Mouse (Mus musculus): Measurements from ENCODE around the gene Ppard.
A peak's percentile ranks its signal among the peaks of the same experiment; 100 is the strongest.
"Not testable (repeated sequence)": the region's sequence is repeated elsewhere in the genome, so short reads cannot be mapped to it uniquely, and the experiment has no call there.

The Ppard gene

DNA sequence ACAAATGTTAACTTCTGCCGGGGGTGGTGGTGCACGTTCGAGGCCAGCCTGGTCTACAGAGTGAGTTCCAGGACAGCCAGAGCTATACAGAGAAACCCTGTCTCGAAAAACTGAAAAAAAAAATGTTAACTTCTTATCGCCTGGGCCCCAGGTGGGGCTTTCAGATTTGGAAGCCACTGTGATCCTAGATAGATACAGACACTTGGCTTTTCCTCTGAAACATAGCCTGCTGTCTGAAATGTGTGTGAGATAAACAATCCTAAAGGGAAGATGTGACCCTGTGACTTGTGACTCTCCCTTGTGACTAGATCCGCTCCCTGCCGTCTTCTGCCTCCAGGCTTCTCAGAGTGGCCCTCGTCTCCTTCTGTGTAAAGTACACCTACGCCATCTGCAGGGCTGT, 85.2 kb downstream of the Ppard start:
- DNase-seq: no peak

DNA sequence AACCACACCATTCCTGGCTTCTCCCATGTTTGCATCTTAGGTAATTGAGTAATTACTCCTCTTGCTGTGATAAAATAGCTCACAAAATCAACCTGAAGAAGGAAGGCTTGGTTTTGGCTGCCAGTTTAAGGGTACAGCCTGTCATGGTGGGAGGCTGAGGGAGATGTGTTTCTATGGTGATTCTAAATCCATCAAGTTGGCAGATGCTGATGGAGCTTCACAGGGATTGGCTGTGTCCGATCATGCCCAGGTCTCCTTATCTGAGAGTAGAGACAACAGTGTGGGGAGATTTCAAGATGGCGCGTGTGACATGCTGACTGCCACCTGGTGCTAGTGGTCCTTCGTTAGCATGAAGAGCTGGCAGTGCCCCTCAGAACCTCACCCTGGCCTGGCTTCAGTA, 89.2 kb downstream of the Ppard start:
- DNase-seq: no peak

DNA sequence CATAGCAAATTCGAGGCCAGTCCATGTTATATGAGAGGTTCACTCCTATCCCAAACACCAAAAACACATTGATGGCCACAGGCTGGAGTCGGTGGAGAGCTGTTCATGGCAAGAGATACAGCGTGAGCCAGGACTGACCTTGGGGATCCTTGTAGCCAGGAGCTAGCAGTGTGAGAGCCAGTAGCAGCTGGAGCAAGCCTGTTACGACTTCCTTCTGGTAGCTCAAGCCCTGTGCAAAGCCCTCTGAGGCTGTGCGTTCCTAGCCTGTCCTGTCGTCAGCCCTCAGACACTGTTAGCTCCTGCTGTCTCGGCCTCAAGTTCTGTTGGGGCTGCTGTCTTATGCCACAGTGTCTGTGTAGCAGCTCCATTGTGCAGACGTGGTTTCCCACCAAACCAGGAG, 91.3 kb downstream of the Ppard start:
- DNase-seq: no peak

DNA sequence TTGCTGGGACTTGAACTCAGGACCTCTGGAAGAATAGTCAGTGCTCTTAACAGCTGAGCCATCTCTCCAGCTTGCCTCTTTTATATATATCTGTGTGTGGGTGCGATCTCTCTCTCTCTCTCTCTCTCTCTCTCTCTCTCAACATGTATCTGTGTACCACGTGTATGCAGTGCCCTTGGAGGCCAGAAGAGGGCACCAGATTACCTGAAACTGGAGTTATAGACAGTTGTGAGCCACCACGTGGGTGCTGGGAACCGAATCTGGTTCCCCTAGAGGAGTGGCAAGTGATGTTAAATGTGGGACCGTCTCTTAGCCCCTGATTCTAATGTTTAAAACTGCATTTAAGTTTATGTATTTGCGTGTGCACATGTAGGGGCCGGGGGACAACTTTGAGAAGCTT, 91.9 kb downstream of the Ppard start:
- not testable (repeated sequence) for DNase-seq

DNA sequence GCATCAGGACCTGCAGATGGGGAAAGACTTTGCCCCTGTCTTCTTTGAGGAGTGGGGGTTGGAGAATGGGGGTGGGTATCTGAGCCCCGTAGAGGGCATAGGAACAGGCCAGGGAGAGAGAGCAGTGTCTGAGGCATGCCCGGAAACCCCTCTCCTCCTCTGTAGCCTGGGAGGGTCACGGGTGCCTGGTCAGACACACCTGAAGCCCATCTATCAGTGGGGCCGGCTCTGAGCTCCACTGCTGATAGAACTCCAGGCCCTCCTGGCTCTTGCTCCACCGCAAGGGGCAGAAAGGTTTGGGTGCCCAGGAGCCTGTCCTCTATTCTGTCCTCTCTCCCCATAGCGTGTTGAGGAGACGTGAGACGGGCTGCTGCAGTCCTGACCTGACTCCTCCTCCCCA, 93.3 kb downstream of the Ppard start:
- DNase-seq: no peak

DNA sequence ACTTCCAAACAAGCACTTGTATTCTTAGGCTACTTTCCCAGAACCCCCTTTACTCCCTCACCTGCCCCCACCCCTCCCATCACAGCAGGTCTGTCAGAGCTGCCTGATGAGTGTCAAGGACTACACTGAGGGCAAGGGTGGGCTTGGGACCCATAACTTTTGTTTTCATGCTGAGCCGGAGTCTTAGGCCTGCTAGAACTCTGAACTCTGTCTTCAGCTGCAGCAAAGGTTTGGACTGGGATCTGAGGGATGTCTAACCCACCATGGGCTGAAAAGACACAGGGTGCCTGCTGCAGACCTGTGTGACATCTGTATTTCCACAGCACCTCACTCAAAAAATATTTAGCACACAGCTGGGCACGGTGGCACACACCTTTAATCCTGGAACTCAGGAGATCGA, 94.5 kb downstream of the Ppard start:
- DNase-seq: no peak

DNA sequence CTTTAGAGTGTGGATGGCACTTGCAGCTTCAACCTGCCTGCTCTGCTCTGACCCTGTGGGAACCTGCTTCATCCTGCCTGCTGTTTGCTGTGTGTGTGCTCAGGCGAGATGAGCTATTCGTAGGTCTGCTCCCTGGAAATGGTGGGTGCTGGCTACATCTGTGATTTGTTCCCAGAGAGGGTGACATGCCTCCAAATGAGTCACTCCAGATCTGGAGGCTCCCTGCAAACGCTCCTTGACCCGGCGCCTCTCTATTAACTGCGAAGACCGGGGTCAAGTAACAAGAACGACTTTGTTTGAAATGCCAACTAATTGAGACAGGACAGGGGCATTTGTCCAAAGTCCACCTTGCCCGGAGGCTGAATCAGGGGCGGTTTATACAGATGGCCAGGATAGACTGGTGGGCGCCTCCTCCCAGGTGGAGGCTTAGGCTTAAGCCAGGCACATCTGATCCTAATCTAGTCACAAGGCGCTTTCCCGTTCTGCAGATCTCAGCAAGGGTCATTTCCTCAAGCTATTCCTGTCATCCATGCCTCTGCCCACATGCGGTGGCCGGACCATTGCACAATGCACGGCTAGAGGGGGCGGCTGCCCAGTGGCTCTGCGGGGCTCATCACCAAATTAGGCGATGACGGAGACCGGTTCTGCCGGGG, 95.3 kb downstream of the Ppard start:
- DNase-seq: peak; percentile 14

DNA sequence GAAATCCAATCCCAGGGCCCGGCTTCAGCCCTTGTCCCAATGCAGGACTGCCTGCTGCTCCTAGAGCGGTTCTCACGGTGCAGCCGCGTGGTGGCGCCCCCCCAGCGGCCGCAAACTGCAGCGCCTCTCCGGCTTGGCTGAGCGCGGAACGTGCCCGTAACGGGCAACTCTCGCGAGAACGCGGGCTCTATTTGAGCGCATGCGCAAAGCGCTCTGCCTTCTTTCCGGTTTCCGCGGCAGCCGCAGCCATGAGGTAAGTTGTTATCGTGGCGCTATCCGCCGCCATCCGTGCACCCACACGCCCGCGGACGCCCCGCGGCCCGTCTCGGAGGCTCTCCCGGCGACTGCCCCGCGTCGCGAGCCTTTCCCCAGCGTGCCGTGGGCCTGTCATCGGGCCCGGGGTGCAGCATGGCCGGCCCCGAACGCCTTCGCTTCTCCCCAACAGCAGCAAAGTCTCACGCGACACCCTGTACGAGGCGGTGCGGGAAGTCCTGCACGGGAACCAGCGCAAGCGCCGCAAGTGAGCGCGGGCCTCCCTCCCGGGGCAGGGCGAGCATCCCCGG, 95.9 kb downstream of the Ppard start, which contains the start of gene Rpl10a:
TSS of gene Rpl10a (plus strand) at position 106 of the 563 bp plus-strand sequence.
- peak; percentile 98 for DNase-seq

DNA sequence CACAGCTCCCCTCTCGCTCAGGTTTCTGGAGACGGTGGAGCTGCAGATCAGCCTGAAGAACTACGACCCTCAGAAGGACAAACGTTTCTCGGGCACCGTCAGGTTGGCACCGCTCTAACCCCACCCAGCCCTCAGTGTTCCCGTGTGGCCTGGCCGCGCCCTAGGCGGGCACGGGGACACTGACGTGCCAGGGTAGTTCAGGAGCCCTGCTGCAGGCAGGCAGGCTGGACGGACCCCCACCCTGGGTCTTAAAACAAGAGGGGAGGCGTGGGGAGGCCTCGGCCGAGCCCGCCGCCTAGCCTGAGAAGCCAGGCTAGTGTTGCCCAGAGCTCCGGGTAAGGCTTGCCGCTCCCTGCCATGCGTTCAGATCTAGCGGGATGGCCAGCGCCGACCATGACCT, 96.4 kb downstream of the Ppard start:
- peak; percentile 34 for DNase-seq

DNA sequence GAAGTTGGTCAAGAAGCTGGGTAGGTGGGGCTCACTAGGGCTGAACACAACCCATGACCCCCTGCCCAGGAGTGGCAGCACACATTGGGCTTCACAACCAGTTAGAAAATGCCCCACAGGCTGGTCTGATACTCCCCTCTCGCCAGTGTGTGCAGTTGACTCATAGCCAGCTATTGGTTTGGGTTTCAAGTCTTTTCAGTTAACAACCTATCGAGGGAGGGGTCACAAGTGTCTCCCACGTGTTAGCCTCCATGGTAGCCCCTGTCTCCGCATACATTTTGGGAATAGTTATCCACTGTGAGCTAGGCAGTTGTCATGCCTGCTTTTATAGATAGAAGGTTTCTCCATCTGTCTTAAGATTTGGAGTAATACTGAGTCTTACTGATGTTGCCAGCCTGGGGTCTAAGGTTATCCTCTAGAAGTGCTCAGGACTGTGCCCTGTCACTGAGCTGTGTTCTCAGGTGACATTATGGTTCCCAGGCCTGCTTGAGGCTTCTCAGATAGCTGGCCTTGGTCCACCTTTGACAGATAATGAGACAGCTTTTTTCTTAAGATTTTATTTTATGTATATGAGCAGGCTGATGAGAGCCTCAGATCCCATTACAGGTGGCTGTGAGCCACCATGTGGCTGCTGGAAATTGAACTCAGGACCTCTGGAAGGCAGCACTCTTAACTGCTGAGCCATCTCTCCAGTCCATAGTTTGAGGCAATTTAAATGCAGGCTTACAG, 97.2 kb downstream of the Ppard start:
- no peak for DNase-seq

DNA sequence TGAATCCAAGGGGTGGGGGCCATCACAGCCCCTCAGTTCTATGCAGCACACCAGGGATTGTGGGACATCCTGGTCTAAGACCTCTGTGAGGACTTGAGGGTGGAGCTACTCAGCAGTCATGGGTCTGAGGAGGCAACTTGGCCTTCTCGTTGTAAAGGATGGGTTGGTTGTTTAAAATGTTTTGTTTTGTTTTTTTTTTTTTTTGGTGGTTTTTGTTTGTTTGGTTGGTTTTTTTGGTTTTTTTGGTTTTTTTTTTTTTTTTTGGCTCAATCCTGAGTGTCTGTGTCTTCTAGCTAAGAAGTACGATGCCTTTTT, 97.7 kb downstream of the Ppard start:
- no peak for DNase-seq

DNA sequence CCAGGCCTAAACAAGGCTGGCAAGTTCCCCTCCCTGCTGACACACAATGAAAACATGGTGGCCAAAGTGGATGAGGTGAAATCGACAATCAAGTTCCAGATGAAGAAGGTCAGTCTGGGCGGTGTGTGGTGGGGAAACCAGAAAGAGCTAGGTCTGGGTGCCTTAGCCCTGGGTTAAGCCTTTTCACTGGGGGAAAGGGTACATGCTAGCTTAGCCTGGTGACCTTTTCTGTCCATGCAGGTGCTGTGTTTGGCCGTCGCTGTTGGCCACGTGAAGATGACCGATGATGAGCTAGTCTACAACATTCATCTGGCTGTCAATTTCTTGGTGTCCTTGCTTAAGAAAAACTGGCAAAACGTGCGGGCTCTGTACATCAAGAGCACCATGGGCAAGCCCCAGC, 98.1 kb downstream of the Ppard start:
- not testable (repeated sequence) for DNase-seq

DNA sequence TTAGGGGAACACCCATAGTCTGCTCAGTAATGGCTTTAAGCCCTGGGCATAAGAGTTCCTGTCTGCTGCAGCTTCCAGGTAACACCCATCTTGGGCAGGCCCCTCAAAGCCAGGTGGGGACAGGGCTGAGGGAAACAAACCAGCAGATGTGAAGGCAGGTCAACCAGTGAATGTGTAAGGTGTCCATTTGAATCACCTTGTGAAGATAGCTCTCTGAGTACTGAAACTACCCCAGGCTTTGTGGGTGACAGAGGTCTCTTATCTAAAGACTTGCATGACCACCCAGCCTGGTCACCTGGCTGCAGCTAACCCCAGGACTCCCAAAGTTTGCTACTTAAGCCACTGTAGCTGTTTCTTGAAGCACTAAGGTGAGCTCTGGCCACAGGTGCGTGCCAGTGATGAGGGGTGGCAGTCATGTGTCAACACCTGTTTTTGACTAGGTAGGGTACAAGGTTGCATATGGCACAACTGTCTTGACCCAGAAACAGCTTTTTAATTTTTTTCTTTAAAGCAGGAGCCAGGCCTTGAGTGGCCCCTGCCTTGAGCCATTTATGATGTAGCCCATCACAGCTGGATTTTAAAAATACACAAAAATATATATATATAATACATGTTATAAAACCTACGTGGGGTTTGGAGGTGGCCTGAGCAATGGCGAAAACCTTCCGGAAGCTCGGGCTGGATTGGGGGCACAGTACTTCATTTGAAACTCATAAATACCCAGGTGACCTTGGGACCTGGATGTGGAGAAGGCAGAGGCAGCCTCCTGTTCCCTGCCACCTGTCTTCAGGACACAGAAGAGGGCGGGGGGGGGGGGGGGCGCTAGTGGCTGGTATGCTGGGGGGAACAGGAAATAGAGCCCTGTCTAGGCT, 99.0 kb downstream of the Ppard start:
- no peak for DNase-seq

DNA sequence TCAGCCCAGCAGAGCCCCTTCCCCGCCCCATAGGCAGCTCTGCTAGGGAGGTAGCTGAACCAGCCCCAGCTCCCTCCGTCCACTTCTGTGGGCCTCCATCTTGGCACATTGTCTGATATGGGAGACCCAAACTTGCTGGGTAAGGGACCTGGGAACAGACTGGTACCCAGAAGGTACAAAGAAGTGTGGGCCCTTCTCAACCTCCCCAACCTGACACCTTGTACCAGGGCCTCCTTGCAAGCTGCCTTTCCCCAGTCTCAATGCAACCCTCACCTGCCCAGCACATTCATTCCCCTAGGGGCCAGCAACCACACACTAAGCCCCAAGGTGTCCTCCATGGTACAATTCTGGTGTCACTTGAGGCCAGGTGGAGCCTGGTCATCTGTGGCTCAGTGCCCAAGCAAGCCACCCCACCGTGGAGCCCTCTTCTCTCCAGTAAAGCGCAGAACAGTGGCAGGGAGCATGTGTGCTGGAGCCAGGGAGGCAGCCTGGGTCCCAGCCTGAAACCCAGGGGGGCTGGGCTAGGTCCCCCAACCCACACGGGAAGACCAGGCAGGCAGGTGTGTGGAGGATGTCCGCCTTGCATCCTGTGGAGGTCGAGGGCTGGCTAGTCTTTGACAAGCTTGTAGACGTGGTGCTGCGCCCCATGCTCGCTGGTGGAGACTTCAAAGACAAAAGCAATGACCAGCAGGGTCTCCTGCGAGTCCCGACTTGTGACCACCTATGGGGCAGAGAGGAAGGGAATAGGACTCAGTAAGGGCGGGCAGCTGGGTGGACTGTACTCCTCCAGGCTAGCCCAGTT, 99.8 kb downstream of the Ppard start:
- DNase-seq: no peak

DNA sequence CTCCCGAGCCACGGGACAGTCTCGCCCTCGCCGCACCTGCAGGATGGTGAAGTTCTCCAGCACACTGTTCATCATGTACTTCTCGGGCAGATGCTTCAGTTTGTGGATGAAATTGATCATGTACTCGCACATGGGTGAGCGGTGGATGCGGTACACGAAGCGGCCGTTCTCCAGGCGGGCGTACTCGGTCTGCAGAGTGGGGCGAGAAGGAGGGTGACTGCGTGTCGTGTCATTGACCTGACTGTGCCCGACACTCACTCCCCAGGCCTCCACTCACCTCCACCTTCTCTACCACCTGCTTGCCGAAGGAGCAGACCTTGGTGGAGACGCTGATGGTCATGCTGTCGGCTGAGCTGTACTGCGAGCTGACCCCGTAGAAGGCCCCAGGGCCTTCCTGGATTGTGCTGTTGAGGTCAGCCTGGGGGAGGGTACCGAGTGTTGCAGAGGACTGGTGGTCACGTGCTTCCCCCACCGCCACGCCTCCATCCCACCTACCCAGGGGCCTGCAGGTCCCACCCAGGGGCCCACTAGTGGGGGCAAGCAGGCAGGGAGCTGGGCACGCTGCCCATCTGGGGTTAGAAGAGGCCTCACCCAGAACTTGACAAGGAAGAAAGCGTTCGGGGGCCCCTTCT, 100.5 kb downstream of the Ppard start:
- no peak for DNase-seq

DNA sequence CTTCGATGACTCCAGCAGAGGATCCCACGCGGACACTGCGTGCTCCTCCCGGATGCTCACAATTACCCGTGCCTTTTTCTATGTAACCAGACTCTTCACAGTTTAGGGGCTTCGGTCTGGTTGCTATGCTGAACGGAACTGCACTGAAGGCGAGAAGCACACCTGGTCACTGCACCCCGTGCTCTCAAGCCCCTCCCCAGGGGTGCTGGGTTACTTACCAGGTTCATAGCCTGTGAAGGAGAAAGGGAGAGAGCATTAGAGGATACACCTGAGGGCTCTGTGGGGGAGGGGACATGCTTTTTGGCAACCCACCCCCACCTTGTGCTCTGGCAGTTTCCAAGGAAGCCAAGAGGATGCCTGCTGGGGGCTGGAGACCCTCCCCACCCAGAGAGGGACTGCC, 102.8 kb downstream of the Ppard start:
- DNase-seq: no peak

DNA sequence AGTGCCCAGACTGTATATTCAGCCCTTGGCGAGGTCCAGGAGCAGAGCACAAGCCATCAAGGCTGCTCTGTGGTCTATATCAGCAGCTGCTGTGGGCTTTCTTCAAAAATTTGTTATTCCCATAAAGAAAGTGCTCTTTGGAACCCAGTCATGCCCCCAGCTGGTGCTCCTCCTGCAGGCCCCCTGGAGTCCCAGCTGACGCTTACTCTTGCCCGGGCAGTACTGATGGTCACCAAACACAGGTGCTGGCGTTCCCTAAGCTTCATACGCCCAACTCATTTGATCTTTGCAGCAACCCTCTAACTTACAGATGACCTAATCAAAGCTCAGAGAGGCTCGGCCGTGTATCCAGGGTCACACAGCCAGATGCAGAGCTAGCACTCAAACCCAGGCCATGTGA, 105.0 kb downstream of the Ppard start:
- DNase-seq: no peak

DNA sequence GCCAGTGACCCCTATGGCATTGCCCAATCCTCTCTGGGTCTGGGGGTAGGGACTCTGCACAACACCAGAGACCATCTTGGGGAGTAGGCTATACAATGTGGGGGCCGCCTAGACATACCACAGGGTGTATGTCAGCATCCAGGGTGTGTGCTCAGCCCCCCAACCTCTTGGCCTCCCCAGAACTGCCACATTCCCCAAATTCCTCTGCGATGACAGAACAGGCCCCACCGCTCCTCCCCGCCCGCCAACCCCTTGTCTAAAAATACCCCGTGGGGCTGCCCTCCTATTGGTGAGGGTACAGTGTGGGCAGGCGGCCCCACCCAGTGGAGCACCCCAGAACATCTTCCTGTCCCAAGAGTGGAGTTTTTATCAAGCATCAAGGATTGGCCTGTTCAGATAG, 108.1 kb downstream of the Ppard start:
- DNase-seq: no peak

DNA sequence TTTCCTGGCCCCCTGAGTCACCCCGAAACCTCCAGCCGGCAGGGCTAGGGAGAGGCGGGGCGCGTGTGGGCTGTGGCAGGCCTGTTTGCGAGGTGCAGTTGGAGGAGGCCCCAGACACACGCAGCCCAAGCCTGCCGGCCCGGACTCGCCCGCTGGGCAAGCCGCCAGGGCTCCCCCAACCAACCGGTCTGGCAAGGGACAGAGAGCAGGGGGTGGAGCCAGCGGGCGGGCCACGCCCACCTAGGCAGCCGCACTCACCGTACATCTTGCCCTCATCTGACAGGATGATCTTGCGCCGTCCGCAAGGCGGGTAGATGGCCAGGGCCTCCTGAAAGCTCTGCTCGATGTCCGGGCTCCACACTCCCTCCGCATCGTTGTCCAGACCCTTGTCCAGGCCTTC, 108.6 kb downstream of the Ppard start:
- peak; percentile 95 for DNase-seq

DNA sequence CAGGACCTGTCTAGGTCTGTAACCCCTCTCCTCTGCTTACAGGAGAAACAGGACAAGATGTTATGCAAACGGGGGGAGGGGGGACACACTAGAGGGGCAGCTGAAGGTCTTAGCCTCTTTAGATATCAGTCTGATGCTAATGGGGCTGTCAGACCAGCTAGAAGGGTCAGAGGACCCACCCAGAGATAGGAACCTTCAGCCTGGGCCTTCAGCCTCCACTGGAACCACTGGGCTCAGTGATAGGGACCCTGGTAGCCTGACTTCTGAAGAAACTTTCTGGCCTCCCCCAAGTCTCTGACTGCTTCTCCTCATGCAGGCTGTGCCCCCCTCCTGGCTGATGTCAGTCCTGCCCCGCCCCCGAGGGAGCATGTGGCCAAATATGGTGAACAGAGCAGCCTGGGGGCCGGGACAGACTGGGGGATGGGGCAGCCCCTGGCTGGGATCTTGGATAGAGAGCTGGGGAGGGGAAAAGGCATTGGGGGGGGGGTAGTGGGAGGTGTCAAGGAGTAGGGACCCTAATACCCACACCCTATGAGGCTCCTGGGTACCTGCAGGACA, 111.6 kb downstream of the Ppard start:
- DNase-seq: peak; percentile 55

DNA sequence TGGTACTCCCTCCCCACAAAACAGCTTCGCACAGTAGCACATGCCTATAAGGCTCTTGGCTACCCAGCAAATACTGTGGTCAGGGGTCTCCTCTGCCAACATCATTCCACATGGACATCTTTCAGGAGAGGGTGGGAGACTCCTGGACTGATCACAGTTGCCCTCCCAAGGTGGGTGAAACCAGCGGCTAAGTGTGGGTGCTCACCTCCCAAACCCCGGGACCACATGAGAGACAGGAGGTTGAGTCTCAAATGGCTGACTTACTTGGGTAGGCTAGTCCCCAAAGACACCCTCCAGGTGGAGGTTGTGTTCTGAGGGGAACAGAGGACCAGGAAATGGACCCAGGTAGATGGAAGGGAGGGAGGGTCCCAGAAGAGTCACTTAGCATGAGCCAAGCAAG, 112.2 kb downstream of the Ppard start:
- DNase-seq: no peak

DNA sequence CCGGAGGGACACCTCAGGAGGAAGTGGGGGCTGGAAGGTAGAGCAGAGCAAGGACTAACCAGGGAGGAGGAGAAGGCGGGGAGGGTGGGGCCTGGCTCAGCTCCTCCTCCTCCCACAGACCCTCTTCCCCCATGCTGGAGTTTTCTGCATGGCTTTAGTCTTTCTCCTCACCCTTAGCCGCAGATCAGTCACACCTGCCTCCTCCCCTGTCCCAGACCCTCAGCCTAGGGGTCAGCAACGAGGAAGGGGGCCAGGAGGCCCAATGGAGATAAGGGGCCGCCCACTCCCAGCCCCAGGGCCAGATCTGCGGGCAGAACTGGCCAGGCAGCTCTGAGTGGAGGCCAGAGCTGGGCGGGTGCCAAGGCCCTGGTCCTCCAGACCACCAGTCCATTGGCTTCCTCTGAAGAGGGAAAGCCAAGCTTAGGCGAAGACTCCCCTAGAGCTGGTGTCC, 112.8 kb downstream of the Ppard start:
- DNase-seq: peak; percentile 28
